Mouse (Mus musculus): ENCODE results near the gene Ms4a10. TPM values are rescaled to one million over a fixed set of nuclear protein-coding genes. Genes with fewer than 3 reads are reported as not detected.

The Ms4a10 gene
- polyA plus RNA-seq (2015; fragmentation: Nextera tagmentation; extraction: Ambion mirVana) = 0.22 and 0.45 TPM in 2 replicates

- DNase-seq (ENCODE audit: low spot score) (peak; percentile 75), ATAC-seq (replicated peaks; ENCODE audit: low FRiP score, low read depth) (peak; percentile 45; the same call in 1 of the 2 replicates)
- Histone ChIP-seq H3K4me2 (ENCODE audit: low read length) (no peak within 1 kb of the TSS), H3K4me1 (replicated peaks; ENCODE audit: insufficient read depth, low read length) (peaks cover 7% of the 10 kb centered on the region; the same call in 1 of the 2 replicates), H3K9me3 (replicated peaks; ENCODE audit: low read length) (no peaks in the 10 kb centered on the region), H3K4me3 (replicated peaks; ENCODE audit: low read depth, low read length) (no peak within 1 kb of the TSS), H3K36me3 (ENCODE audit: insufficient read depth, low read length) (no peaks in the 10 kb centered on the region), H3K27ac (peak within 1 kb of the TSS; percentile 54; the same call in 1 of the 2 replicates), H3K27me3 (ENCODE audit: insufficient read depth, low read length) (no peaks in the 10 kb centered on the region), H3K9ac (ENCODE audit: low read depth, low read length) (no peak within 1 kb of the TSS)
- WGBS = 17% methylated on average over 4 of the region's 4 CpGs
- no peak for TF ChIP-seq CTCF (IDR thresholded peaks at IDR 0.05; ENCODE audit: low read depth)
Observed at GRCm38 (mm10) chr19:10974238-10974865, at the start of gene Ms4a10. Gene Ms4a10 (minus strand): TSS chr19:10974670.

DNA sequence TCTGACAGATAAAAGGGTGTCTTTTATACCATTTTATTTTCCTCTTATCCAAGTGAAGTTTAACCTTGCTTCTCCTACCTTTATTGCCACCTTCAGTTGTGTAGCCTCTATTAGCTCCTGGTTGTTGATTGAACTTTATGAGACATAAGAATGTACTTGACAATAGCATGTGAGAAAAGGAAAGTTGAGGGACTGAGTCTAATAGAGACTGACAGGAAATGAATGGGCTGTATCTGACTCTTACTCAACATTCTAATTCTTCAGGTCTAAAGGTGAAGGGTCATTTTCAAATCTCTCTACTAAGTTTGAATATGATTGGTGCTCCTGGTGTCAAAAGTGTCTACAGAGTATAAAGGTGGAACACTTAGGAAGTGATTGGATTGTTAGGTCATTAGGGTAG, 47.9 kb upstream of the Ms4a10 start:
- DNase-seq (ENCODE audit: low spot score) (no peak), ATAC-seq (replicated peaks; ENCODE audit: low FRiP score, low read depth) (no peak)
- Histone ChIP-seq H3K27ac (no peak overlapping the region), H3K4me2 (ENCODE audit: low read length) (no peak overlapping the region), H3K36me3 (ENCODE audit: insufficient read depth, low read length) (no peaks in the 10 kb centered on the region), H3K9ac (ENCODE audit: low read depth, low read length) (no peak overlapping the region), H3K4me3 (replicated peaks; ENCODE audit: low read depth, low read length) (no peak overlapping the region), H3K9me3 (replicated peaks; ENCODE audit: low read length) (no peaks in the 10 kb centered on the region), H3K4me1 (replicated peaks; ENCODE audit: insufficient read depth, low read length) (no peaks in the 10 kb centered on the region), H3K27me3 (ENCODE audit: insufficient read depth, low read length) (no peaks in the 10 kb centered on the region)
- no peak for TF ChIP-seq CTCF (IDR thresholded peaks at IDR 0.05; ENCODE audit: low read depth)

- 67% methylated on average over 3 of the region's 3 CpGs for WGBS
- TF ChIP-seq CTCF (IDR thresholded peaks at IDR 0.05; ENCODE audit: low read depth) = no peak
- H3K9me3 ChIP-seq (replicated peaks; ENCODE audit: low read length) = no peaks in the 10 kb centered on the region
- no peaks in the 10 kb centered on the region for H3K36me3 ChIP-seq (ENCODE audit: insufficient read depth, low read length)
- no peaks in the 10 kb centered on the region for H3K27me3 ChIP-seq (ENCODE audit: insufficient read depth, low read length)
- no peak within 1 kb of the TSS for H3K27ac ChIP-seq
- H3K9ac ChIP-seq (ENCODE audit: low read depth, low read length) = no peak within 1 kb of the TSS
- no peak for ATAC-seq (replicated peaks; ENCODE audit: low FRiP score, low read depth)
- no peaks in the 10 kb centered on the region for H3K4me1 ChIP-seq (replicated peaks; ENCODE audit: insufficient read depth, low read length)
- H3K4me2 ChIP-seq (ENCODE audit: low read length) = no peak within 1 kb of the TSS
- no peak within 1 kb of the TSS for H3K4me3 ChIP-seq (replicated peaks; ENCODE audit: low read depth, low read length)
- DNase-seq (ENCODE audit: low spot score) = no peak
Observed at GRCm38 (mm10) chr19:11017891-11018290, 43.4 kb upstream of the Ms4a10 start, which contains the start of gene Ms4a18. Gene Ms4a18 (minus strand): TSS chr19:11018031.

- Histone ChIP-seq H3K9me3 (replicated peaks; ENCODE audit: low read length) (no peaks in the 10 kb centered on the region), H3K36me3 (ENCODE audit: insufficient read depth, low read length) (no peaks in the 10 kb centered on the region), H3K9ac (ENCODE audit: low read depth, low read length) (no peak overlapping the region), H3K4me2 (ENCODE audit: low read length) (no peak overlapping the region), H3K4me3 (replicated peaks; ENCODE audit: low read depth, low read length) (no peak overlapping the region), H3K27me3 (ENCODE audit: insufficient read depth, low read length) (no peaks in the 10 kb centered on the region), H3K4me1 (replicated peaks; ENCODE audit: insufficient read depth, low read length) (no peaks in the 10 kb centered on the region), H3K27ac (no peak overlapping the region)
- DNase-seq (ENCODE audit: low spot score) = no peak
- no peak for TF ChIP-seq CTCF (IDR thresholded peaks at IDR 0.05; ENCODE audit: low read depth)
- no peak for ATAC-seq (replicated peaks; ENCODE audit: low FRiP score, low read depth)
- WGBS = 81% methylated on average over 2 of the region's 2 CpGs
Observed at GRCm38 (mm10) chr19:11017251-11017650, 42.8 kb upstream of the Ms4a10 start.

DNA sequence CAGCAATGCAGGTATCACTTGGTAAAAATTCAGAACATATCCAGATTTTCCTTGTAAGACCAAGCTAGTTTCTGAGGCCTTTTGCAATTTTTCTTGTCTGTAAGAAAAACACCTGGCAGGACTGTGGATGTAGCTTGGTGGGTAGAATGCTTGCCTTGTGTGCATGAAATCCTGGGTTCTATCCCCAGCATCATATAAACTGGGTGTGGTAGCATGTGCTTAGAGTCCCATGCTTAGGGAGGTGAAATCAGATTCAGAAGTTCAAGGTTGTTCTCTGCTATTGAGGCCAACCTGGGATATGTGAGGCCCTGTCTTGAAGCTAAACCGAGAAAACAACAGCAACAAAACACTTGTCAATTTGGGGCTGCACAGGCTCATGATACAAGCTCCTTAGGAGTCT, 41.5 kb upstream of the Ms4a10 start:
- no peak for DNase-seq (ENCODE audit: low spot score)

DNA sequence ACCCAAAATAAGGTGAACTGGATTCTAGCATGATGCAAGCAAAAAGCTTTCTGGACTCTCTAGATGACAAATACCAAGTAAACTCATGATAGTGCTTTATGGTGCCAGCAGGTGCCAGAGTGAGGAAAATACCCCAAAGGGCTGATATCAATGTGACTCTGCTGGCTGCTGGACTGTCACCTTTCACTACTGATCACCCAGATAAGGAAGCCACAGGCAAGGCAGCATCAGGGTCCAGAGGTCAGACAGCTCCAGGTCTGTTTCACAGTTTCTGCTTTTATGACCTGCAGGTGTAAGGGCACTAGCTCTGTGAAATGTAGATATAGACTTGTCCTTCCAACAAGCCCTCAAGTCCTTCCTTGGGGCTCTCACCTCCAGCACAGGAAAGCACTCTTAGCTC, 41.0 kb upstream of the Ms4a10 start:
- H3K9me3 ChIP-seq (replicated peaks; ENCODE audit: low read length) = no peaks in the 10 kb centered on the region
- H3K36me3 ChIP-seq (ENCODE audit: insufficient read depth, low read length) = no peaks in the 10 kb centered on the region
- H3K4me3 ChIP-seq (replicated peaks; ENCODE audit: low read depth, low read length) = no peak overlapping the region
- TF ChIP-seq CTCF (IDR thresholded peaks at IDR 0.05; ENCODE audit: low read depth) = no peak
- no peak overlapping the region for H3K9ac ChIP-seq (ENCODE audit: low read depth, low read length)
- no peak overlapping the region for H3K27ac ChIP-seq
- H3K27me3 ChIP-seq (ENCODE audit: insufficient read depth, low read length) = no peaks in the 10 kb centered on the region
- H3K4me2 ChIP-seq (ENCODE audit: low read length) = no peak overlapping the region
- no peaks in the 10 kb centered on the region for H3K4me1 ChIP-seq (replicated peaks; ENCODE audit: insufficient read depth, low read length)
- ATAC-seq (replicated peaks; ENCODE audit: low FRiP score, low read depth) (no peak), DNase-seq (ENCODE audit: low spot score) (no peak)

More for the DNA sequence above, 41.5 kb upstream of the Ms4a10 start:
- ATAC-seq (replicated peaks; ENCODE audit: low FRiP score, low read depth) = no peak
- no peak overlapping the region for H3K4me3 ChIP-seq (replicated peaks; ENCODE audit: low read depth, low read length)
- TF ChIP-seq CTCF (IDR thresholded peaks at IDR 0.05; ENCODE audit: low read depth) = no peak
- no peak overlapping the region for H3K27ac ChIP-seq
- no peaks in the 10 kb centered on the region for H3K27me3 ChIP-seq (ENCODE audit: insufficient read depth, low read length)
- no peak overlapping the region for H3K4me2 ChIP-seq (ENCODE audit: low read length)
- H3K36me3 ChIP-seq (ENCODE audit: insufficient read depth, low read length) = no peaks in the 10 kb centered on the region
- WGBS = 89% methylated on average over 1 of the region's 1 CpGs
- H3K9me3 ChIP-seq (replicated peaks; ENCODE audit: low read length) = no peaks in the 10 kb centered on the region
- H3K9ac ChIP-seq (ENCODE audit: low read depth, low read length) = no peak overlapping the region
- H3K4me1 ChIP-seq (replicated peaks; ENCODE audit: insufficient read depth, low read length) = no peaks in the 10 kb centered on the region

DNA sequence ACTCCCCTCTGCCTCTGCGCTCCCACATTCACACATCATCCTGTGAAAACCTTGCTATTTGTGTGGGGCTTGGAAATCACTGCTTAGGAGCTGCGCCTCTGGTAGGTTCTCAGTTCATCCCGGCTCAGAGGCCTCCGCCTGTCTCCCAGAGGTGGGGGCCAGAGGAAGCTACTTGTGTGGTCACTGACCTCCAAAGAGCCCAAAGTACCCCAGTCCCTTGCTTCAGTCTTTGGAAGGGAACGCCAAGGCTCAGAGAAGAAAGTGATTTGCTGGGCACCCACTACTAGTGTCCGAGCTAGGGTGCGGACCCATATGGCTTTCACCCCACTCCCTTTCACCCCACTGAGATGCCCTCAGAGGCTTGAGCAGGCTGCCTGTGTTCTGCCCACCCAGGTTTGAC, 18.7 kb upstream of the Ms4a10 start, which contains the start of gene Ms4a15:
Ms4a15 (minus strand) TSS at position 101 of the 400 bp plus-strand sequence.
- Histone ChIP-seq H3K9ac (ENCODE audit: low read depth, low read length) (no peak within 1 kb of the TSS), H3K27me3 (ENCODE audit: insufficient read depth, low read length) (no peaks in the 10 kb centered on the region), H3K4me3 (replicated peaks; ENCODE audit: low read depth, low read length) (no peak within 1 kb of the TSS), H3K4me2 (ENCODE audit: low read length) (no peak within 1 kb of the TSS), H3K36me3 (ENCODE audit: insufficient read depth, low read length) (no peaks in the 10 kb centered on the region), H3K9me3 (replicated peaks; ENCODE audit: low read length) (no peaks in the 10 kb centered on the region), H3K4me1 (replicated peaks; ENCODE audit: insufficient read depth, low read length) (no peaks in the 10 kb centered on the region), H3K27ac (no peak within 1 kb of the TSS)
- DNase-seq (ENCODE audit: low spot score) = no peak
- 88% methylated on average over 7 of the region's 7 CpGs for WGBS
- ATAC-seq (replicated peaks; ENCODE audit: low FRiP score, low read depth) = no peak
- no peak for TF ChIP-seq CTCF (IDR thresholded peaks at IDR 0.05; ENCODE audit: low read depth)

All from kidney, postnatal 0 days (tissue).